Mouse (Mus musculus): ENCODE data around the gene Blm. TPM values are rescaled to one million over a fixed set of nuclear protein-coding genes. Genes with fewer than 3 reads are reported as not detected.

Blm gene
- total RNA-seq, 2 experiments from 2014 or later, result 15.5 to 16.5 TPM

- peak; percentile 42 for DNase-seq
Measured at GRCm38 (mm10) chr7:80460199-80460598, 74.7 kb downstream of the Blm start.

- DNase-seq, result peak; percentile 37
Measured at GRCm38 (mm10) chr7:80457831-80458343, 77.0 kb downstream of the Blm start.

GRCm38 (mm10) chr7:80457241-80457640 lies 77.7 kb downstream of the Blm start:
- DNase-seq, result peak; percentile 63

GRCm38 (mm10) chr7:80456327-80456726 lies 78.6 kb downstream of the Blm start:
- DNase-seq, result no peak

- no peak for DNase-seq
Measured at GRCm38 (mm10) chr7:80455505-80456160, 79.3 kb downstream of the Blm start.

GRCm38 (mm10) chr7:80454786-80455185 lies 80.1 kb downstream of the Blm start:
- no peak for DNase-seq

- DNase-seq, result no peak
Measured at GRCm38 (mm10) chr7:80453997-80454396, 80.9 kb downstream of the Blm start.

- no peak for DNase-seq
Measured at GRCm38 (mm10) chr7:80453121-80453520, 81.8 kb downstream of the Blm start.

- no peak for DNase-seq
Measured at GRCm38 (mm10) chr7:80452241-80452640, 82.7 kb downstream of the Blm start.

GRCm38 (mm10) chr7:80451550-80452232 lies 83.2 kb downstream of the Blm start:
- DNase-seq, result no peak

- no peak for DNase-seq
Measured at GRCm38 (mm10) chr7:80450354-80450753, 84.6 kb downstream of the Blm start.

- no peak for DNase-seq
Measured at GRCm38 (mm10) chr7:80449620-80450091, 85.3 kb downstream of the Blm start.

- no peak for DNase-seq
Measured at GRCm38 (mm10) chr7:80447336-80447735, 87.6 kb downstream of the Blm start.

- DNase-seq, result no peak
Measured at GRCm38 (mm10) chr7:80446221-80446878, 88.6 kb downstream of the Blm start.

- peak; percentile 83 for DNase-seq
Measured at GRCm38 (mm10) chr7:80445492-80445891, 89.4 kb downstream of the Blm start.

GRCm38 (mm10) chr7:80444401-80445249 lies 90.3 kb downstream of the Blm start:
- DNase-seq, result peak; percentile 55

GRCm38 (mm10) chr7:80443124-80443523 lies 91.8 kb downstream of the Blm start:
- no peak for DNase-seq

- DNase-seq, result peak; percentile 25
Measured at GRCm38 (mm10) chr7:80441986-80442904, 92.7 kb downstream of the Blm start.

GRCm38 (mm10) chr7:80440685-80441084 lies 94.2 kb downstream of the Blm start:
- no peak for DNase-seq

- DNase-seq, result peak; percentile 35
Measured at GRCm38 (mm10) chr7:80439789-80440488, 95.0 kb downstream of the Blm start.
